Mouse (Mus musculus): ENCODE data around the gene Tomm6. TPM values are rescaled to one million over a fixed set of nuclear protein-coding genes. Genes with fewer than 3 reads are reported as not detected.
"Not testable (repeated sequence)": the region's sequence is repeated elsewhere in the genome, so short reads cannot be mapped to it uniquely, and the experiment has no call there.

Gene Tomm6
- polyA plus RNA-seq, 1 experiment from 2014 or later = 463 TPM

DNA sequence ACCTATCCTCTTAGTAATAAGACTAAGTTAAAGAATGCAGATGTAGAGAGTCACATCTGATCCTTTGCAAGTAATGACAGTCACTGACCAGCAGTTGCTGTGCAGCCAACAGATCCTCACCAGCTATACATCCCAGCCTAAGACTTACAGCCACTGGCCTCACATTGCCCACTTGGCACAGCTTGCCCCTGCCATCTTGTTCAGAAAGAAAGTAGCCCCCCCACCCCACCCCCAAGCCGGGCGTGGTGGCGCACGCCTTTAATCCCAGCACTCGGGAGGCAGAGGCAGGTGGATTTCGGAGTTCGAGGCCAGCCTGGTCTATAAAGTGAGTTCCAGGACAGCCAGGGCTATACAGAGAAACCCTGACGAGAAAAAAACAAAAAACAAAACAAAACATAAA, 33.8 kb downstream of the Tomm6 start:
- H3K4me3 ChIP-seq (ENCODE audit: low read depth, low read length); H3K36me3 ChIP-seq (ENCODE audit: control insufficient read depth, insufficient read depth, low read length); H3K27me3 ChIP-seq (replicated peaks; ENCODE audit: control insufficient read depth, insufficient read depth, low read length); DNase-seq (ENCODE audit: low spot score); H3K9ac ChIP-seq (ENCODE audit: low read length); ATAC-seq (replicated peaks; ENCODE audit: low FRiP score, low TSS enrichment, low read depth); H3K9me3 ChIP-seq (ENCODE audit: control insufficient read depth, low read length); H3K4me1 ChIP-seq (replicated peaks; ENCODE audit: control insufficient read depth, insufficient read depth, low read length); H3K27ac ChIP-seq (ENCODE audit: low read depth); H3K4me2 ChIP-seq (ENCODE audit: low read length): not testable (repeated sequence)
- WGBS = 95% methylated on average over 8 of the region's 8 CpGs

- H3K4me3 ChIP-seq (ENCODE audit: low read depth, low read length) = no peak overlapping the region
Observed at GRCm38 (mm10) chr17:47651953-47652352, 36.2 kb downstream of the Tomm6 start.

GRCm38 (mm10) chr17:47648966-47649365, 39.2 kb downstream of the Tomm6 start:
- H3K4me2 ChIP-seq (ENCODE audit: low read length) = no peak overlapping the region
- H3K4me1 ChIP-seq (replicated peaks; ENCODE audit: control insufficient read depth, insufficient read depth, low read length) = no peaks in the 10 kb centered on the region
- H3K27ac ChIP-seq (ENCODE audit: low read depth) = no peak overlapping the region
- DNase-seq (ENCODE audit: low spot score) = no peak
- H3K9ac ChIP-seq (ENCODE audit: low read length) = no peak overlapping the region
- ATAC-seq (replicated peaks; ENCODE audit: low FRiP score, low TSS enrichment, low read depth) = no peak
- H3K9me3 ChIP-seq (ENCODE audit: control insufficient read depth, low read length) = no peaks in the 10 kb centered on the region
- H3K36me3 ChIP-seq (ENCODE audit: control insufficient read depth, insufficient read depth, low read length) = 0 out of 2 replicates have a peak, but pooled peaks cover 5% of the 10 kb centered on the region
- H3K27me3 ChIP-seq (replicated peaks; ENCODE audit: control insufficient read depth, insufficient read depth, low read length) = no peaks in the 10 kb centered on the region
- WGBS = 63% methylated on average over 4 of the region's 4 CpGs
- H3K4me3 ChIP-seq (ENCODE audit: low read depth, low read length) = no peak overlapping the region

More at GRCm38 (mm10) chr17:47651953-47652352, 36.2 kb downstream of the Tomm6 start:
- Histone ChIP-seq H3K9ac (ENCODE audit: low read length) (no peak overlapping the region), H3K4me1 (replicated peaks; ENCODE audit: control insufficient read depth, insufficient read depth, low read length) (no peaks in the 10 kb centered on the region), H3K9me3 (ENCODE audit: control insufficient read depth, low read length) (no peaks in the 10 kb centered on the region), H3K36me3 (ENCODE audit: control insufficient read depth, insufficient read depth, low read length) (0 out of 2 replicates have a peak, but pooled peaks cover 5% of the 10 kb centered on the region), H3K27ac (ENCODE audit: low read depth) (no peak overlapping the region), H3K4me2 (ENCODE audit: low read length) (no peak overlapping the region), H3K27me3 (replicated peaks; ENCODE audit: control insufficient read depth, insufficient read depth, low read length) (no peaks in the 10 kb centered on the region)
- ATAC-seq (replicated peaks; ENCODE audit: low FRiP score, low TSS enrichment, low read depth) = no peak
- 82% methylated on average over 2 of the region's 2 CpGs for WGBS
- no peak for DNase-seq (ENCODE audit: low spot score)

DNA sequence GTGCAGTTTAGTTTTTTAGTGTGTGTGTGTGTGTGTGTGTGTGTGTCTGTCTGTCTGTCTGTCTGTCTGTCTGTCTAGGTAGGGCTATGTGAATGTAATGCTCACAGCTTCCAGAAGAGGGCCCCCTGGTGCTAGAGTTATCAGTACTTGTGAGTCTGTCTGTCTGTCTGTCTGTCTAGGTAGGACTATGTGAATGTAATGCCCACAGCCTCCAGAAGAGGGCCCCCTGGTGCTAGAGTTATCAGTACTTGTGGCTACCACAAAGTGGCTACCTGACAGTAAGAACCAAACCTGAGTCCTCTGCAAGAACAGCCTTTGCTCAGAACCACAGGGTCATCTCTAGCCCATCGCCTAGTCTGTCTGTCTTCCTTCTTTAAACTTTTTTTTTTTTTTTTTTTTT, 41.5 kb downstream of the Tomm6 start:
- Histone ChIP-seq H3K27ac (ENCODE audit: low read depth) (no peak overlapping the region), H3K27me3 (replicated peaks; ENCODE audit: control insufficient read depth, insufficient read depth, low read length) (no peaks in the 10 kb centered on the region), H3K4me2 (ENCODE audit: low read length) (no peak overlapping the region), H3K9ac (ENCODE audit: low read length) (no peak overlapping the region), H3K4me3 (ENCODE audit: low read depth, low read length) (no peak overlapping the region), H3K36me3 (ENCODE audit: control insufficient read depth, insufficient read depth, low read length) (0 out of 2 replicates have a peak, but pooled peaks cover 5% of the 10 kb centered on the region), H3K4me1 (replicated peaks; ENCODE audit: control insufficient read depth, insufficient read depth, low read length) (no peaks in the 10 kb centered on the region), H3K9me3 (ENCODE audit: control insufficient read depth, low read length) (no peaks in the 10 kb centered on the region)
- WGBS = 75% methylated on average over 1 of the region's 1 CpGs
- no peak for ATAC-seq (replicated peaks; ENCODE audit: low FRiP score, low TSS enrichment, low read depth)
- DNase-seq (ENCODE audit: low spot score) = peak; percentile 76

DNA sequence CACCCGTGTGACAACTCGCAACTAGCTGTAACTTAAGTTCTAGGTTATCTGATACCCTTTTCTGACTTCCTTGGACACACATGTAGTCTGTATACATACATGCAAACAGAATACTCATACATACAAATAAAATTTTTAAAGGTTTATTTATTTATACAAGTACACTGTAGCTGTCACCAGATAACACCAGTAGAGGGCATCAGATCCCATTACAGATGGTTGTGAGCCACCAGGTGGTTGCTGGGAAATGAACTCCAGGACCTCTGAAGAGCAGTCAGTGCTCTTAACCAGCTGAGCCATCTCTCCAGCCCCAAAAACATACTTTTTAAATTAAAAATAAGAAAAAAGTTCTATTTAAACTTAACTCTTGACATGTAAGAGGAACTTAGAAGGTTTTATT, 45.2 kb downstream of the Tomm6 start:
- H3K36me3 ChIP-seq (ENCODE audit: control insufficient read depth, insufficient read depth, low read length) = no peaks in the 10 kb centered on the region
- no peaks in the 10 kb centered on the region for H3K4me1 ChIP-seq (replicated peaks; ENCODE audit: control insufficient read depth, insufficient read depth, low read length)
- H3K9me3 ChIP-seq (ENCODE audit: control insufficient read depth, low read length) = no peaks in the 10 kb centered on the region
- no peak overlapping the region for H3K4me2 ChIP-seq (ENCODE audit: low read length)
- H3K27me3 ChIP-seq (replicated peaks; ENCODE audit: control insufficient read depth, insufficient read depth, low read length) = no peaks in the 10 kb centered on the region
- no peak overlapping the region for H3K27ac ChIP-seq (ENCODE audit: low read depth)
- H3K4me3 ChIP-seq (ENCODE audit: low read depth, low read length) = no peak overlapping the region
- 89% methylated on average over 2 of the region's 2 CpGs for WGBS
- DNase-seq (ENCODE audit: low spot score) (no peak), ATAC-seq (replicated peaks; ENCODE audit: low FRiP score, low TSS enrichment, low read depth) (no peak)
- H3K9ac ChIP-seq (ENCODE audit: low read length) = no peak overlapping the region

Other genes with a start within 250 kb of the Tomm6 start
- 21.5 and 25.0 TPM in 2 replicates for gene Taf8, start 186.1 kb downstream of the Tomm6 start, polyA plus RNA-seq (2014; fragmentation: Nextera tagmentation; extraction: Ambion mirVana)
- 450 and 457 TPM in 2 replicates for gene Ccnd3, start 183.3 kb downstream of the Tomm6 start, polyA plus RNA-seq (2014; fragmentation: Nextera tagmentation; extraction: Ambion mirVana)
- gene Bysl, start 76.9 kb downstream of the Tomm6 start, polyA plus RNA-seq (2014; fragmentation: Nextera tagmentation; extraction: Ambion mirVana) = 25.7 and 27.4 TPM in 2 replicates
- 45.2 and 48.2 TPM in 2 replicates for gene Med20, start 76.8 kb downstream of the Tomm6 start, polyA plus RNA-seq (2014; fragmentation: Nextera tagmentation; extraction: Ambion mirVana)
- gene Gm20517, start 76.8 kb downstream of the Tomm6 start, polyA plus RNA-seq (2014; fragmentation: Nextera tagmentation; extraction: Ambion mirVana) = 1.6 and 1.8 TPM in 2 replicates
- 5.3 and 6.5 TPM in 2 replicates for gene Usp49, start 57.7 kb downstream of the Tomm6 start, polyA plus RNA-seq (2014; fragmentation: Nextera tagmentation; extraction: Ambion mirVana)
- 4.8 and 5.3 TPM in 2 replicates for gene Frs3, start 644 bp upstream of the Tomm6 start, polyA plus RNA-seq (2014; fragmentation: Nextera tagmentation; extraction: Ambion mirVana)
- gene Gm21981, start 6.1 kb upstream of the Tomm6 start, polyA plus RNA-seq (2014; fragmentation: Nextera tagmentation; extraction: Ambion mirVana) = 0.90 and 1.4 TPM in 2 replicates
- gene Prickle4, start 6.3 kb upstream of the Tomm6 start, polyA plus RNA-seq (2014; fragmentation: Nextera tagmentation; extraction: Ambion mirVana) = 0.52 and 0.53 TPM in 2 replicates
- 2.1 and 2.6 TPM in 2 replicates for gene Pgc, start 38.5 kb upstream of the Tomm6 start, polyA plus RNA-seq (2014; fragmentation: Nextera tagmentation; extraction: Ambion mirVana)
- 9.3 and 13.6 TPM in 2 replicates for gene Tfeb, start 48.6 kb upstream of the Tomm6 start, polyA plus RNA-seq (2014; fragmentation: Nextera tagmentation; extraction: Ambion mirVana)
- gene Mdfi, start 146.3 kb upstream of the Tomm6 start, polyA plus RNA-seq (2014; fragmentation: Nextera tagmentation; extraction: Ambion mirVana) = 31.7 and 34.1 TPM in 2 replicates
- 30.3 and 32.4 TPM in 2 replicates for gene Foxp4, start 236.3 kb upstream of the Tomm6 start, polyA plus RNA-seq (2014; fragmentation: Nextera tagmentation; extraction: Ambion mirVana)